Mouse (Mus musculus): Measurements from ENCODE around the gene Gm49721. TPM values are rescaled to one million over a fixed set of nuclear protein-coding genes. Genes with fewer than 3 reads are reported as not detected.
A peak's percentile ranks its signal among the peaks of the same experiment; 100 is the strongest.
"Not testable (repeated sequence)": the region's sequence is repeated elsewhere in the genome, so short reads cannot be mapped to it uniquely, and the experiment has no call there.

Gene Gm49721
- polyA plus RNA-seq (2016; fragmentation: Nextera tagmentation; extraction: Ambion mirVana) = 0.11 TPM in 1 of 2 replicates, not detected in the other

- not testable (repeated sequence) for H3K4me1 ChIP-seq; H3K9me3 ChIP-seq (replicated peaks); H3K27me3 ChIP-seq (replicated peaks); H3K36me3 ChIP-seq
- Histone ChIP-seq H3K27ac (peak within 1 kb of the TSS; percentile 45; the same call in 1 of the 2 replicates), H3K9ac (peak within 1 kb of the TSS; percentile 76), H3K4me2 (peak within 1 kb of the TSS; percentile 78), H3K4me3 (peak within 1 kb of the TSS; percentile 66)
- ATAC-seq = peak; percentile 99
- 2% methylated on average over 54 of the region's 68 CpGs for WGBS (ENCODE audit: insufficient replicate concordance)
Observed at GRCm38 (mm10) chr17:6978287-6979248, at the start of gene Gm49721. TSS of gene Gm49721 (plus strand) at chr17:6978904.

- H3K27ac ChIP-seq; H3K9ac ChIP-seq; ATAC-seq; H3K4me1 ChIP-seq; H3K4me2 ChIP-seq; H3K4me3 ChIP-seq; H3K9me3 ChIP-seq (replicated peaks); H3K36me3 ChIP-seq; H3K27me3 ChIP-seq (replicated peaks): not testable (repeated sequence)
- 90% methylated on average over 7 of the region's 7 CpGs for WGBS (ENCODE audit: insufficient replicate concordance)
Observed at GRCm38 (mm10) chr17:6931625-6932024, 47.1 kb upstream of the Gm49721 start.

GRCm38 (mm10) chr17:6942560-6942959, 36.1 kb upstream of the Gm49721 start:
- H3K36me3 ChIP-seq; H3K4me3 ChIP-seq; H3K4me2 ChIP-seq; H3K27ac ChIP-seq; ATAC-seq; H3K27me3 ChIP-seq (replicated peaks); H3K9ac ChIP-seq; H3K9me3 ChIP-seq (replicated peaks); H3K4me1 ChIP-seq: not testable (repeated sequence)
- no CpG with 5 or more reads among the region's 4 CpGs for WGBS (ENCODE audit: insufficient replicate concordance)

- not testable (repeated sequence) for H3K27me3 ChIP-seq (replicated peaks); H3K4me1 ChIP-seq; H3K9ac ChIP-seq; H3K9me3 ChIP-seq (replicated peaks); H3K27ac ChIP-seq; ATAC-seq; H3K36me3 ChIP-seq
- Histone ChIP-seq H3K4me3 (peak overlapping the region; percentile 68), H3K4me2 (peak overlapping the region; percentile 82)
- WGBS (ENCODE audit: insufficient replicate concordance) = no CpG with 5 or more reads among the region's 8 CpGs
Observed at GRCm38 (mm10) chr17:6947637-6947983, 31.1 kb upstream of the Gm49721 start.

GRCm38 (mm10) chr17:6947984-6948768, 30.5 kb upstream of the Gm49721 start, which contains the start of gene Rsph3b:
TSS of gene Rsph3b (minus strand) at chr17:6948682.
- peak within 1 kb of the TSS; percentile 78 for H3K27ac ChIP-seq
- peak within 1 kb of the TSS; percentile 72 for H3K9ac ChIP-seq
- not testable (repeated sequence) for H3K4me1 ChIP-seq; H3K36me3 ChIP-seq; H3K9me3 ChIP-seq (replicated peaks); H3K27me3 ChIP-seq (replicated peaks)
- WGBS (ENCODE audit: insufficient replicate concordance) = 1% methylated on average over 70 of the region's 73 CpGs
- H3K4me2 ChIP-seq = peak within 1 kb of the TSS; percentile 82
- H3K4me3 ChIP-seq = peak within 1 kb of the TSS; percentile 68
- ATAC-seq = peak; percentile 90

- peak overlapping the region; percentile 82 for H3K4me2 ChIP-seq
- H3K27ac ChIP-seq = peak overlapping the region; percentile 78
- not testable (repeated sequence) for H3K36me3 ChIP-seq; H3K27me3 ChIP-seq (replicated peaks); H3K4me1 ChIP-seq; H3K9me3 ChIP-seq (replicated peaks)
- peak; percentile 10; the same call in 1 of the 2 replicates for ATAC-seq
- 11% methylated on average over 9 of the region's 9 CpGs for WGBS (ENCODE audit: insufficient replicate concordance)
- peak overlapping the region; percentile 72 for H3K9ac ChIP-seq
- H3K4me3 ChIP-seq = peak overlapping the region; percentile 68
Observed at GRCm38 (mm10) chr17:6948769-6949228, 29.9 kb upstream of the Gm49721 start.

GRCm38 (mm10) chr17:6958881-6959280, 19.8 kb upstream of the Gm49721 start:
- not testable (repeated sequence) for H3K27ac ChIP-seq
- WGBS (ENCODE audit: insufficient replicate concordance) = 86% methylated on average over 7 of the region's 8 CpGs

GRCm38 (mm10) chr17:6959543-6960259, 19.0 kb upstream of the Gm49721 start:
- H3K36me3 ChIP-seq; ATAC-seq; H3K4me1 ChIP-seq; H3K9me3 ChIP-seq (replicated peaks); H3K27me3 ChIP-seq (replicated peaks); H3K27ac ChIP-seq: not testable (repeated sequence)
- Histone ChIP-seq H3K4me2 (peak overlapping the region; percentile 61), H3K4me3 (peak overlapping the region; percentile 65), H3K9ac (peak overlapping the region; percentile 79; the same call in 1 of the 2 replicates)
- 62% methylated on average over 5 of the region's 6 CpGs for WGBS (ENCODE audit: insufficient replicate concordance)

More at GRCm38 (mm10) chr17:6958881-6959280, 19.8 kb upstream of the Gm49721 start:
- H3K9ac ChIP-seq; ATAC-seq; H3K4me3 ChIP-seq; H3K4me1 ChIP-seq; H3K9me3 ChIP-seq (replicated peaks); H3K27me3 ChIP-seq (replicated peaks); H3K36me3 ChIP-seq: not testable (repeated sequence)
- 0 out of 2 replicates have a peak overlapping the region, but pooled peaks have one; percentile 8 for H3K4me2 ChIP-seq

- H3K27me3 ChIP-seq (replicated peaks); ATAC-seq; H3K36me3 ChIP-seq; H3K4me1 ChIP-seq; H3K27ac ChIP-seq; H3K9me3 ChIP-seq (replicated peaks): not testable (repeated sequence)
- Histone ChIP-seq H3K4me2 (peak overlapping the region; percentile 61), H3K9ac (peak overlapping the region; percentile 79), H3K4me3 (peak overlapping the region; percentile 65)
- WGBS (ENCODE audit: insufficient replicate concordance) = under 1% methylated on average over 12 of the region's 12 CpGs
Observed at GRCm38 (mm10) chr17:6960349-6960748, 18.4 kb upstream of the Gm49721 start.

- H3K9me3 ChIP-seq (replicated peaks); H3K27me3 ChIP-seq (replicated peaks); H3K36me3 ChIP-seq; H3K4me1 ChIP-seq; ATAC-seq: not testable (repeated sequence)
- WGBS (ENCODE audit: insufficient replicate concordance) = 0% methylated on average over 36 of the region's 51 CpGs
- peak within 1 kb of the TSS; percentile 79 for H3K9ac ChIP-seq
- H3K27ac ChIP-seq = peak within 1 kb of the TSS; percentile 70
- peak within 1 kb of the TSS; percentile 61 for H3K4me2 ChIP-seq
- H3K4me3 ChIP-seq = peak within 1 kb of the TSS; percentile 65
Observed at GRCm38 (mm10) chr17:6960776-6961175, 17.9 kb upstream of the Gm49721 start, which contains the start of gene Tagap1. TSS of gene Tagap1 (minus strand) at chr17:6961156.

- peak; percentile 97 for ATAC-seq
- H3K9me3 ChIP-seq (replicated peaks); H3K4me1 ChIP-seq; H3K9ac ChIP-seq; H3K27ac ChIP-seq; H3K36me3 ChIP-seq; H3K27me3 ChIP-seq (replicated peaks): not testable (repeated sequence)
- Histone ChIP-seq H3K4me3 (peak overlapping the region; percentile 65), H3K4me2 (peak overlapping the region; percentile 57)
- under 1% methylated on average over 20 of the region's 48 CpGs for WGBS (ENCODE audit: insufficient replicate concordance)
Observed at GRCm38 (mm10) chr17:6961181-6962000, 17.3 kb upstream of the Gm49721 start.

Data from liver, embryonic 12.5 days (tissue).